Mouse (Mus musculus) heart, embryonic 15.5 days (tissue): ENCODE results near the gene Cyp4b1. TPM values are rescaled to one million over a fixed set of nuclear protein-coding genes. Genes with fewer than 3 reads are reported as not detected.
A peak's percentile ranks its signal among the peaks of the same experiment; 100 is the strongest.
"Not testable (repeated sequence)": the region's sequence is repeated elsewhere in the genome, so short reads cannot be mapped to it uniquely, and the experiment has no call there.

Experiments used
- ATAC-seq: fragments of 200-750 bp; cut with Nextera tagmentation; replicated peaks from 2 replicates; pipeline ENCODE4 v1.8.0; 2017; ENCODE audit warnings: low read depth, moderate TSS enrichment; ENCODE audit not compliant: insufficient number of reproducible peaks, insufficient read depth, low FRiP score
- H3K27ac ChIP-seq: fragments of 300-500 bp; sonication (generic); 2 replicates; pipeline ENCODE4 v1.5.1; 2015; ENCODE audit warnings: mild to moderate bottlenecking, inconsistent platforms
- H3K27me3 ChIP-seq: fragments of 300-500 bp; sonication (generic); 2 replicates; pipeline ENCODE4 v1.6.1; 2015; ENCODE audit warnings: inconsistent platforms
- H3K36me3 ChIP-seq: fragments of 300-500 bp; sonication (generic); 2 replicates; pipeline ENCODE4 v1.6.1; 2015; ENCODE audit warnings: mild to moderate bottlenecking, inconsistent platforms
- H3K4me1 ChIP-seq: fragments of 300-500 bp; sonication (generic); replicated peaks from 2 replicates; pipeline ENCODE4 v1.6.1; 2015; ENCODE audit warnings: inconsistent platforms
- H3K4me2 ChIP-seq: fragments of 300-500 bp; sonication (generic); 2 replicates; pipeline ENCODE4 v1.6.1; 2015; ENCODE audit warnings: inconsistent platforms, mild to moderate bottlenecking, moderate library complexity
- H3K4me3 ChIP-seq: fragments of 300-500 bp; sonication (generic); 2 replicates; pipeline ENCODE4 v1.5.1; 2015; ENCODE audit warnings: mild to moderate bottlenecking, inconsistent platforms
- H3K9ac ChIP-seq: fragments of 300-500 bp; sonication (generic); 2 replicates; pipeline ENCODE4 v1.6.1; 2015; ENCODE audit warnings: mild to moderate bottlenecking, inconsistent platforms
- H3K9me3 ChIP-seq: fragments of 300-500 bp; sonication (generic); replicated peaks from 2 replicates; pipeline ENCODE4 v1.6.1; 2016; ENCODE audit warnings: inconsistent platforms
- WGBS: fragments of 180-500 bp; shearing (Covaris S2); methylation state at CpG from one replicate; pipeline ENCODE4 v1.1.7; 2015; ENCODE audit warnings: mixed read lengths; 5-methylcytosine and 5-hydroxymethylcytosine counted together
- polyA plus RNA-seq: library from polyadenylated mRNA; unstranded; fragments of >200 nt; fragmentation: Nextera tagmentation; extraction: Ambion mirVana; gene quantifications from 2 replicates; pipeline ENCODE4 v1.2.1, GENCODE M21; 2015

Gene Cyp4b1
- polyA plus RNA-seq, 1 experiment from 2014 or later, result 3.4 TPM

GRCm38 (mm10) chr4:115642967-115643754 lies 4.4 kb downstream of the Cyp4b1 start:
- Histone ChIP-seq H3K36me3 (no peaks in the 10 kb centered on the region), H3K4me1 (0 out of 2 replicates have a peak, but pooled peaks cover 3% of the 10 kb centered on the region), H3K9me3 (no peaks in the 10 kb centered on the region), H3K4me2 (no peak overlapping the region), H3K27me3 (no peaks in the 10 kb centered on the region), H3K4me3 (no peak overlapping the region), H3K27ac (peak overlapping the region; percentile 8; the same call in 1 of the 2 replicates), H3K9ac (no peak overlapping the region)
- 26% methylated on average over 5 of the region's 5 CpGs for WGBS
- 0 out of 2 replicates have a peak, but pooled peaks have one; percentile 36 for ATAC-seq

- not testable (repeated sequence) for H3K4me1 ChIP-seq, H3K36me3 ChIP-seq, H3K4me3 ChIP-seq, H3K27me3 ChIP-seq, H3K9ac ChIP-seq, ATAC-seq, H3K27ac ChIP-seq, H3K9me3 ChIP-seq, H3K4me2 ChIP-seq
- 95% methylated on average over 3 of the region's 3 CpGs for WGBS
Observed at GRCm38 (mm10) chr4:115625560-115625959, 22.0 kb downstream of the Cyp4b1 start.

- no peak overlapping the region for H3K27ac ChIP-seq
- H3K4me1 ChIP-seq, result no peaks in the 10 kb centered on the region
- no peak overlapping the region for H3K4me2 ChIP-seq
- H3K36me3 ChIP-seq, result no peaks in the 10 kb centered on the region
- H3K9ac ChIP-seq, result no peak overlapping the region
- no peaks in the 10 kb centered on the region for H3K27me3 ChIP-seq
- no peak overlapping the region for H3K4me3 ChIP-seq
- ATAC-seq, result no peak
- H3K9me3 ChIP-seq, result no peaks in the 10 kb centered on the region
Observed at GRCm38 (mm10) chr4:115614005-115614404, 33.5 kb downstream of the Cyp4b1 start.

DNA sequence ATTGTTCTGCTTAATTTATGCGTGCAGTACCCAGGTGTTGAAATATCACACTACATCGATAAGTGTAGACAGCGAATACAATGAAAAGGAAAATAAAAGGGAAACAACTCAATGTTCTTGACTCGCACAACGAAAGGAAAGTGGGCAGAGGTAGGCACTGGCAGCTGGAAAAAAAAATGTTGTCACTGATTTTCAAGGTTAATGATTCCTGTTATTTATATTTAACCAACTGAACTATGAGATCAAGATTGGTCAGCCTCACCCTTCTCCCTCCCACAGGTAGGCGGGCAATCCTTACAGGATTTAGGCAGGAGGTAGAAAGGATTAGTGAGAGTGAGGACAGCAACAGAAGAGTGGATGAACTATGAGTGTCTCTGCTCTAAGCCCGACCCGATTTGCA lies 46.9 kb downstream of the Cyp4b1 start, which contains the start of gene Cyp4a32:
Cyp4a32 (plus strand) TSS at position 359 of the 400 bp plus-strand sequence.
- ATAC-seq, H3K9me3 ChIP-seq, H3K36me3 ChIP-seq, H3K27ac ChIP-seq, H3K4me2 ChIP-seq, H3K9ac ChIP-seq, H3K4me1 ChIP-seq, H3K4me3 ChIP-seq, H3K27me3 ChIP-seq: not testable (repeated sequence)
- WGBS, result 79% methylated on average over 8 of the region's 8 CpGs

DNA sequence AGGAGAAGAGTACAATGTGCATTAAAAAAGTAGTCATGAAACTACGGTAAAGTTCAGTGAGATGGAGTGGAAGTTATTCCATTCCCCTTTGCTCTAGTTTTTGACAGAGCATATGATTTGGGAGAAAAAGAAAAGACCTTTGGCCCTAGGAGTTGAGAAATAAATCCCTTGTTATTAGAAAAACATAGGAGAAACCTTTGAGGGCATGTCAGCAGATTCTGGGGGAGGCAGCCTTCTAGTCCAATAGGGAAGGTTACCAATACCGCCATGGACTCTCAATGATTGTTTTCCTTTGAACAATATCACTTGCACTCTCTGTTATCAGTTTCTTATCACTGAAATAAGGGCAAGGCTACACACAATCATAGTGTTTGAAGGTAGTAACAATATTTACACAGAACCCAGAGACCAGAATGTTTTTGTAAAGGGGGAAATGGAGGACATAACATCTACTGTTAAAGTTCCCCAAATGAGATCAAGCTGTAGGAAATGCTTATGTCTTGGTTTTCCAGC lies 50.6 kb downstream of the Cyp4b1 start:
- Histone ChIP-seq H3K27me3 (no peaks in the 10 kb centered on the region), H3K27ac (no peak overlapping the region), H3K36me3 (no peaks in the 10 kb centered on the region), H3K4me1 (no peaks in the 10 kb centered on the region), H3K9me3 (no peaks in the 10 kb centered on the region), H3K4me3 (no peak overlapping the region), H3K9ac (no peak overlapping the region), H3K4me2 (no peak overlapping the region)
- ATAC-seq, result no peak
- 68% methylated on average over 2 of the region's 2 CpGs for WGBS

DNA sequence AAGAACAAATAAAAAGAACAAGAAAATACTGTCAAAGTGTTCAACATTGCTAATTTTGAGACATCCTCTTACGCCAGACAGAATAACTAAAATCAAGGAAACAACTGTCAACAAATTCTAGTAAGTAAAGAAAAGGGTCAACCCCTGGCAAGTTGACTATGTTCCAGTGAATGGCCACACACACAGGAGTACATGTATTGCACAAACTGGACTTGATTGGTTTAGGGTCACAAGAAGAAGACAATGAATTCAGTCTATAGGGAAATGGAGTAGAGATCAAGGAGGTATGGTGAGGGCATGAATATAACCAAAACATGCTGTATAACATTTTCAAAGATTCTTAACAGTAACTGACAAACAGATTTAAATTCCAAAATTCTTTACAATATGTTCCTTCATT lies 51.2 kb downstream of the Cyp4b1 start:
- no peak overlapping the region for H3K4me3 ChIP-seq
- no peak overlapping the region for H3K9ac ChIP-seq
- H3K9me3 ChIP-seq, result no peaks in the 10 kb centered on the region
- H3K36me3 ChIP-seq, result no peaks in the 10 kb centered on the region
- no peaks in the 10 kb centered on the region for H3K4me1 ChIP-seq
- H3K4me2 ChIP-seq, result no peak overlapping the region
- H3K27me3 ChIP-seq, result no peaks in the 10 kb centered on the region
- WGBS, result 74% methylated on average over 1 of the region's 1 CpGs
- no peak overlapping the region for H3K27ac ChIP-seq
- no peak for ATAC-seq

DNA sequence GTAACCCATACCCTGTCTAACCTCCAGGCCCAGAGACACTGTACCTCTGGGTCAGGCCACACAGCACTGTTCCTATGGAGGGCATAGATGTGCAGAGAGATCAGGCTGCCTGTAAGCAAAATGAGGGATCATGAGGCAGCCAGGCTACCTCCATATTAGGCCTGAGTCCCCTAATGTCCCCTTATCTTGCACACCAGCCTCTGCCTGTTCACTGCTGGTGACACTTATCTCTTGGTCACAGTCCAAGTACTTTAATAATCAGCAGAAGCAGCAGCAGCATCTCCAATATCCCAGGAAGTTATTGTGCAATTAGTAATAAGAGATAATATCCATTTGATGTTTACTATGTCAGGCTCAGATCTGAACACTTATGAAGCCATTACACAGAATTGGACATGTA lies 64.5 kb downstream of the Cyp4b1 start:
- H3K9me3 ChIP-seq, result no peaks in the 10 kb centered on the region
- H3K4me3 ChIP-seq, result no peak overlapping the region
- H3K9ac ChIP-seq, result no peak overlapping the region
- H3K27me3 ChIP-seq, result no peaks in the 10 kb centered on the region
- no peak for ATAC-seq
- H3K36me3 ChIP-seq, result no peaks in the 10 kb centered on the region
- H3K27ac ChIP-seq, result no peak overlapping the region
- no peak overlapping the region for H3K4me2 ChIP-seq
- no peaks in the 10 kb centered on the region for H3K4me1 ChIP-seq

DNA sequence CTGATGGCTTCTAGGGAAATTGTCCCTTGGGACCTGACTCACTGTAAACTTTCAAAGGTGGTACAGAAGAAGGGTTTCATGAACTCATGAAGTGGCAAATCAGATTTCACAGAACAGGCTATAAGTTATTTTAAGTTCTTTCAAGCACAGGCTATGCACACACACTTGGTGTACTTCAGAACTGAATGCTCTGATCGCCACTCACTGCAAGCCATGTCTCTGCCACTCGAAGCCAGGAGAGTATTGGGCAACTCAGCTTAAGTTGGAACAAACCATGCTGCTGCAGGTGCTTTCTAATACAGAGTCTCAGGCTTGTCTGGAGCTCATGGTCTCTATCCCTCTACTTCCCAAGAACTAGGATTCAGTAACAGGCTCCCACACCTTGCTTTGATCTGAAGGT lies 71.7 kb downstream of the Cyp4b1 start:
- Histone ChIP-seq H3K36me3 (no peaks in the 10 kb centered on the region), H3K4me3 (no peak overlapping the region), H3K9me3 (no peaks in the 10 kb centered on the region), H3K9ac (no peak overlapping the region), H3K27ac (no peak overlapping the region), H3K27me3 (no peaks in the 10 kb centered on the region), H3K4me2 (no peak overlapping the region), H3K4me1 (no peaks in the 10 kb centered on the region)
- 72% methylated on average over 2 of the region's 2 CpGs for WGBS
- ATAC-seq, result no peak

DNA sequence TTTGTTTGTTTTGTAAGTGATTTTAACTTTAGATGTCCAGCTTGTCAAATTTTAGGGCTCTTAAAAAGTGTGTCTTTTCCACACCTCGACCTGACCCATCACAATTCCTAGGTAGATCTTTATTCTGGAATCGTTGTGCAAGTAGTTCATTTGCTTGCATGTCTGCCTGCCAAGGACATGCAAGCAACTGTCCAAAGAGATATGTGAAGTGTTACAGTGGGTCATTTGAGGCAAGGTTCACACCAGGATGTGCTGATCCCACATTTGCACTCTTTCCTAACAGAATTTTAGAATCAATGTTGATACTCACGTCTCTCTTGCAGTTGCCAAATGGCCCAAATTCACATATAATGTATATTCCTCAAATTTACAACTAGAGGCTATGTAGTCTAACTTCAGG lies 72.3 kb downstream of the Cyp4b1 start:
- 71% methylated on average over 3 of the region's 3 CpGs for WGBS
- no peak overlapping the region for H3K9ac ChIP-seq
- no peaks in the 10 kb centered on the region for H3K4me1 ChIP-seq
- H3K36me3 ChIP-seq, result no peaks in the 10 kb centered on the region
- no peaks in the 10 kb centered on the region for H3K9me3 ChIP-seq
- no peak overlapping the region for H3K4me2 ChIP-seq
- no peak overlapping the region for H3K4me3 ChIP-seq
- H3K27me3 ChIP-seq, result no peaks in the 10 kb centered on the region
- no peak overlapping the region for H3K27ac ChIP-seq
- ATAC-seq, result no peak

Other genes with a start within 250 kb of the Cyp4b1 start
- gene Cyp4a12b, start 236.1 kb downstream of the Cyp4b1 start, polyA plus RNA-seq, result not detected in 2 replicates
- not detected in 2 replicates for gene Cyp4a30b, start 195.1 kb downstream of the Cyp4b1 start, polyA plus RNA-seq
- gene Cyp4a14, start 151.6 kb downstream of the Cyp4b1 start, polyA plus RNA-seq, result not detected in 2 replicates
- not detected in 2 replicates for gene Cyp4a10, start 129.5 kb downstream of the Cyp4b1 start, polyA plus RNA-seq
- not detected in 2 replicates for gene Cyp4a31, start 84.1 kb downstream of the Cyp4b1 start, polyA plus RNA-seq
- not detected in 2 replicates for gene Cyp4a32, start 46.8 kb downstream of the Cyp4b1 start, polyA plus RNA-seq
- 21.2 and 27.3 TPM in 2 replicates for gene Efcab14, start 90.0 kb upstream of the Cyp4b1 start, polyA plus RNA-seq
- gene Tex38, start 133.3 kb upstream of the Cyp4b1 start, polyA plus RNA-seq, result 0.48 TPM in 1 of 2 replicates, not detected in the other
- gene Atpaf1, start 137.1 kb upstream of the Cyp4b1 start, polyA plus RNA-seq, result 64.7 and 69.3 TPM in 2 replicates
- 8.1 and 11.0 TPM in 2 replicates for gene Mob3c, start 180.4 kb upstream of the Cyp4b1 start, polyA plus RNA-seq
- 17.3 and 26.9 TPM in 2 replicates for gene Mknk1, start 191.5 kb upstream of the Cyp4b1 start, polyA plus RNA-seq
- gene Kncn, start 236.7 kb upstream of the Cyp4b1 start, polyA plus RNA-seq, result not detected in 2 replicates
- not detected in 2 replicates for gene 6430628N08Rik, start 242.9 kb upstream of the Cyp4b1 start, polyA plus RNA-seq